Mouse (Mus musculus): ENCODE data around the gene Fat3. TPM values are rescaled to one million over a fixed set of nuclear protein-coding genes. Genes with fewer than 3 reads are reported as not detected.

The Fat3 gene
- total RNA-seq (2015; ENCODE audit: low replicate concordance): not detected in 2 replicates
- total RNA-seq (2017; ENCODE audit: low replicate concordance): under 0.01 and 1.2 TPM in 2 replicates

DNA sequence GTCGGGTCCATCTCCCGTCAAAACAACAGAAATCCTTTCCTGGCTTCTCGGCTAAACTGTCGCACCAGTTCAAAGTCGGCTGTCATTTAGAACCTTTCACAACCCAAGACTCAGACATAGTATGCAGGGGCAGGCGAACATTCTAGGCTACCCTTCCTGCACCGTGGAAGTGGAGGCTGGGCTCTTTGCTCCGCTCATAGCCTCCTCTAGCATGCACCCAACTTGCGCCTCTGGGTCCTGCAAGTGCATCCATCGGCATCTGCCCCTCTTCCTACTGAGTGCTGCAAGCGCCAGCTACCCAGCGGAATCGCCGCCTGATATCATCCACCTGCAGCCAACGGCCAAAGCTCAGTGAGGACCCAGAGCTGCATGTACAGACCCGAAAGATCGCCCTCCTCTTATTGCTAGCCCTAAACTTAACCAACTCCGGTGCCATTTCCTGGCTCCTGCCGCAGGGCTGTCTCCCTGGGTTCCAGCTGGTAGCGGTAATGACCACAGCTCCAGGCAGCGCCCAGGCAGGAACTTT is at the start of gene Fat3:
Fat3 (minus strand) TSS at position 100 of the 526 bp plus-strand sequence.
- ATAC-seq (replicated peaks; ENCODE audit: low FRiP score, poor library complexity, severe bottlenecking): no peak

DNA sequence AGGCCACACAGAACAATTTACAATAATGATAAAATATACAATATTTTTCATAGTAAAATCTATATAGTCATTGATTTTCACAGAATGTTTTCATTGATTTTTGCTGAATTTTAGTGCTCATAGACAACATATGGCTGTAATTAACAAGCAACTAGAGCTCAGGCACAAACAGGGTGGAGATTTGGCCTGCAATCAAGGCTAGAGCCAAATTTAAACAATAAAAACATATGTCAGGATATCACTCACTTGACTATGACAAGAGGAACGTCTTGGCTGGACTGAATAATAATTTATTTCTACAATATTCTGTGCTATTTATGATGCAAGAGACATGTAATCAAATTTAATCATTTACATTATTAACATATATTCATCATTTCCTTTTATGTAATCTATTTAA is 31.8 kb upstream of the Fat3 start:
- no peak for ATAC-seq (replicated peaks; ENCODE audit: low FRiP score, poor library complexity, severe bottlenecking)

DNA sequence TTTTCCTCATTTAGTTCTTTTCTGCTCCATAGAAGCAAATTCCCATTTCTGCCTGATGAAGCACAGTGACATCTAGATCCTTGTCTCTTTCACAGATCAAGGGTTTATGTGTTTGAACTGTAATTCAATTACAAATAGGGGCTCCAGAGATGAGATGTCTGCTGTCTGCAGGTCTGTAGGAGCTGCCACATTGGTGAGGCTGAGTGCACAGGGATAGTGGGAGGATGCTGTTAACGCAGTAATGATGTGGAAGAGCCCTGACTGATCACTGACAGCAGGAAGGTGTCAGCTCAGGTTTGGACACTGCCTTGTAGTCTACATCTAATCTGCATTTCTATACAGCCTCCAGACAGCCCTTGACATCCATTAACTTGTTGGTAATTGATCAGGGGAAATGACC is 16.5 kb upstream of the Fat3 start:
- no peak for ATAC-seq (replicated peaks; ENCODE audit: low FRiP score, poor library complexity, severe bottlenecking)

DNA sequence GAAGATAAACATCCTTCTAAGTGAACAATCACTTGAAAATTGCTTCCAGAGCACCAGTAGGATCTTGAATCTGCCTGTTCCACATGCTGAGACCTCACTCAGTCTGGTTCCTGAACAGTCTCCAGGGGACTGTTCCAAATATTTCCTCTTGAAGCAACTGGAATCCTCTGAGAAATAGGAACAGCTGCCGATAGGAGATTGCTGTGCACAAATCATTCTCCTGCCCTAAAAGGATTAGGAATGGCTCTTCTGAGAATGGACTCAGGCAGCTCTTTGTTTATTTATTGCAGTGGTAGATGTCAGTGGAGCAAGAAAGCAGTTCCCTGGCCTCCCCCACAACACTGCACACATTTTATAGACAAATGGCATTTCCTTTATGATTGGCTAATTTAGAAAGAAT is 10.9 kb upstream of the Fat3 start:
- ATAC-seq (replicated peaks; ENCODE audit: low FRiP score, poor library complexity, severe bottlenecking): no peak

DNA sequence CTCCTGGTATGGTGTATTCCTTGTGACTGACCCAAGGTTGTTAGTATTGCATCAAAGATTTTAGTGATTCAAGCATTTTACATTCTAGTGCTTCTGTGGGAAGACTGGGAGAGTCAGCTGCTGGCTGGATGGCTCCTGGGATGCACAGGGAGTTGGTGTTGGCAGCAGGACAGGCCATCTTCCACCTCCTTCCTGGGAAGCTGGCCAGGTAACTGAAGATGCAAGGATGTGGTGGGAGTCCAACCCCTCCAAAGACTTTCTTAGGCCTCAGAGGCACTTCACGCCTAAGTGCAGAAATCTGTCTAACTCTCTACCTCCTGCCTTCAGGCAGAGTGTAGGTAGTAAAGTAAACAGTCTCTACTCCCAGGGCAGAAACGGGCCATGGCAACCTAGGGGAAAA is 2.7 kb upstream of the Fat3 start:
- no peak for ATAC-seq (replicated peaks; ENCODE audit: low FRiP score, poor library complexity, severe bottlenecking)

DNA sequence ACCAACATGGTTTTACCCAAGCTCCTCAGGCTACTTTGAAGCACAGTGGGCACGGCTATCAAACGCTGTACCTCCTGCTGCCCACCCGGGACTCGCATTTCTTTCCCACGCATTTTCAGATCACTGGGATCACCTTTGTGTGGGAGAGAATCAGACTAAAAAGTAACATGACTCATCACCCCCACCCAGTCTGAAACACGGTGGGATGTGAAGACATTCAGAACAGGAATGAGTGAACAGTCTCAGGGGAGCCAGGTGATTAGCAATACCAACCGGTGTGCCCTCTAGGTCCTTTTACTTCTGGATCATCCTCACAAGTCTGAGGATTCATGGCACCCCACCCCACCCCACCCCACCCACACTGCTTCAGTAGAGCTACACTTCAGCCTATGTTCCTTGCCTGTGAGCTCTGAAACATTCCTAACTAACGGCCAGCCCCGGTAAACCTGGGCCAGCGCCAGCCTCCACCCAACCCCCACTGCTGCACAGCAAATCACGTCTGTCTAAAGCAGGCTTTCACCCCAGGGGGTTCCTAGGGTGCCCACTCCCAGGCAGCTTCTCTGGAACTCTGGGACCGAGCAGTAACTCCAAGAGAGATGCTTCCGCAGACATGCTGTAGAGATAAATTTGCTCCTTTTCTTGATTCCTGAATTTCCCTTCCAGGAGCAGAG is 1.7 kb upstream of the Fat3 start:
- no peak for ATAC-seq (replicated peaks; ENCODE audit: low FRiP score, poor library complexity, severe bottlenecking)

DNA sequence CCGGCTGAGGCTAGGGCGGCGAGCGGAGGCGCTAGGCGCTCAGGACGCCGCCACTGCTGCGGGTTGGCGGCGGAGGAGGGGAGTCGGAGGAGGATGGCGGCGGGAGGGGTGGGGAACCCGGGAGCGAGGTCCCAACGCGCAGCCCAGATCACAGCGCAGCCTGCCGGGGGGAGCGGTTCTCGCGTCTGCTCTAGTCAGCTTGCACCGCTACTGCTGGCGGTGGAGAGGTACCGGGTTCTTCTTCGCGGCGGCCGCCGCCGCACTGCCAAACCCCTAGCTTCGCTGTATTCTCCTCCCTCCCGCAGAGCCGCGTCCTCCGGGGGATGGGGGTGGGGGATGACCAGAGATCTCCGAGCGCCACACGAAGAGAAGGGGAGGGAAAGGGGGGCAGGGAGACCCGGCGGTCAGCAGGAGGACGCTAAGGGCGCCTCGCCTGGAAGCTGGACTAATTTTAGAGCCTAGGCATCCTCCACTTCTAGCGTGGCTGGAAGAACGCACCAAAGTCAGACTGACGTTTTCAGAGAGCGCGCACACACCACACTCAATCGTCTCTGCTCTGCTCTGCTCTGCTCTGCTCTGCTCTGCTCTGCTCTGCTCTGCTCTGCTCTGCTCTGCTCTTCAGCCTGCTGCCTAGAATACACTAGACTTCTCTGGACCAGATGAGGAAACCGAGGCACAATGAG is 1.0 kb upstream of the Fat3 start:
- ATAC-seq (replicated peaks; ENCODE audit: low FRiP score, poor library complexity, severe bottlenecking): no peak

DNA sequence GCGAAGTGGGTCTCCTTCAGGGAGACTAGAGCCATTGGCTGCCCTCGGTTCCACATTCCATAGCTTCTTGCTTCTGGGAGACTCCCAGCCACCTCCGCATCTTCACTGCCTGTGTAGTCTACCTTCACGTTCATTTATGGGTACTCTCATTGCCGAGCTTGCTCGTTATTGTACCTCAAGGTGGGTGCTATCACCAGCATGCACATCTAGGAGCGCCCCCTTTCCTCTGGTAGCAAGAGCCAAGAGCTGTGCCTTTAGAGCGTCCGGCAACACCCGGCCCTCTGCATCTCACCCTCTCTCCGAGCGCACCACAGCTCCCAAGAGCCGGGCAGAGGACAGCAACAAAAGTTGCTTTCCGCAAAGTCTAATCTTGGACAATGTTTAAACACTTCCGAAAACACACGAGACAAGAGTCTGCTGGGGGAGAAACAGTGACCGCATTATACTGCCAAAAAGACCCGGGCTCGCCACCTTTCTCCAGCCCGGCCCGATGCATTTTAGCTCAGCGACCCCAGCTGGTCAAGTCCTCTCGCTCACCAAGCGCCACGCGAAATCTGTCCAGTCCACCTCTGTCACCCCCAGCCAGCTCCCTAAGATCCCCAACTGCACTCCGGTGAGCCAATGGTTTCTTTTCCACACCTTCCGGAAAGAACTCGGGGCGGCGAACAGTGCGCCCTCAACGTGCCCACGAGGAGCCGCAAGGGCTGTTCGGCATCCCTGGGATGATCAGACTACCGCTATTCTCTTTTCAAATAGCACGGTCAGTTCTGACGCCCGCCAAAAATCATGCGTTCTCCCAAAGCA is 501 bp downstream of the Fat3 start:
- ATAC-seq (replicated peaks; ENCODE audit: low FRiP score, poor library complexity, severe bottlenecking): no peak

DNA sequence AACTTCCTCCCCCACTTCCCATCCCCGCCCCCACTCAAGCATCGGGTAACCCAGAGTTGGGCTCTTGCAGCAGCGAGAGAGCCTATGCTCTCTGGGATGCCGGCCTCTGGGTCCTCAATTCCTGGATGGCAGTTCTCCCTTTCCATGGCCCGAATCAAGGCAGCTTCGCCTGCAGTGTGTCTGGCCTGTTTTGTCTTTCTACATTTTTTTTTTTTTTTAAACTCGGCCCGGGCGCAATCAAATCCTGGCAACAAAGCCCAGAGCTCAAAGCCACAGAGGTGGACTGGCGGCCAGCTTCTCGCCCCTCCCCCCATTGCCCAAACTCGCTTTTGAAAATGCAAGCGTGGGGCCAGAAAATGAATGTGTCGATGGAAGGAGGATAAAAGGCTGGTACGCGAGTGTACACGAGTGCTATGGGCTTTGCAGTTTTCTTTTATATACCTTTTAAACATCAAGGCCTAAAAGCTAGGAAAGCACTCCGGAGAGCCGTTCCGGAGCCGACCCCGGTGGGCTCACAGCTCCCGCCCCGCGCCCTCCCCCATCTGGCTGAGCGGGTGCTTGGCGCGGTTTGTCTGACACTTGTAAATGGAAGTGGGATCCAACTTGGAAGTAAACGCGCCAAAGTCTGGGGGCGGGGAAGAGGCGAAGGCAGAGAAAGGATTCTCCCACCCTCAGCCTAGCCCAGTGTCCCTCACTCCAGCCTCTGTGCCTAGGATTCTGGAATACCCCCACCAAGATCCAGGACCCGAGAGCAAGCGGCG is 1.3 kb downstream of the Fat3 start:
- ATAC-seq (replicated peaks; ENCODE audit: low FRiP score, poor library complexity, severe bottlenecking): no peak

DNA sequence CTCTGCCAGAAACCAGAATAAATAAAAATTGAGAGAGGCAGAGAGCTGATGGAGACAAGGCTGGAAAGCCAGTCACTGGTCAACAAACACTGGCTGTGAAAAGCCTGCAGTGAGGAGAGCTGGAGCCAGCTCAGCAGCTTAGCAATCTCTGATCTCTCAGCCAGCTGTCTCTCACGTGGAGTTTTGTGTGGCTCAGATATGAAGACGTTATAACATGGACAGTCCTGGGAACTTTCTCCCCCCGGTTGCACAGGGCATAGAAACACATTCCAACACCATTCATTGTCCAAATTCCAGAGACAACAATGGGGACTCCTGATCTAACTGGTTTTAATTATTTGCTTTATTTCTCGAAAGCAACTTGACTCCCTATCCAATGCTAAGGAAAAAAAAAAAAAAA is 2.2 kb downstream of the Fat3 start:
- ATAC-seq (replicated peaks; ENCODE audit: low FRiP score, poor library complexity, severe bottlenecking): no peak

DNA sequence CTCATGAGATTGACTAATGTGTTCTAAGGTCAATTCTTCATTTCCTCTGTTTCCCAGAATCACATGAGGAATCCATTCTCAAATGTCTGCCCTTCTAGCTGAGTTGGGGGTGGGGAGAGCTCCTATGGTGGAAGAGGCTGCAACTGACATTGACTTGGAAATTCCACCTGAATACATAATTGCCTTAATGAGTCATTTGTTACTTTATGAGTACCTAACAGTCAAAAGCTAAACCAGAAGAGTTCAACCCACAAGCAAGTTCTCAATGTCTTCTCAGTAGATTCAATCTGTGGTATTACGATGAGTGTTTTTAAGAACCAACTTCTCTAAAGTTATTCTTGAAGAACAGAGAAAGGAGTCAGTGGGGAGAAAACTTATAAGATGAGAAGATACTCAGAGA is 3.7 kb downstream of the Fat3 start:
- ATAC-seq (replicated peaks; ENCODE audit: low FRiP score, poor library complexity, severe bottlenecking): no peak

DNA sequence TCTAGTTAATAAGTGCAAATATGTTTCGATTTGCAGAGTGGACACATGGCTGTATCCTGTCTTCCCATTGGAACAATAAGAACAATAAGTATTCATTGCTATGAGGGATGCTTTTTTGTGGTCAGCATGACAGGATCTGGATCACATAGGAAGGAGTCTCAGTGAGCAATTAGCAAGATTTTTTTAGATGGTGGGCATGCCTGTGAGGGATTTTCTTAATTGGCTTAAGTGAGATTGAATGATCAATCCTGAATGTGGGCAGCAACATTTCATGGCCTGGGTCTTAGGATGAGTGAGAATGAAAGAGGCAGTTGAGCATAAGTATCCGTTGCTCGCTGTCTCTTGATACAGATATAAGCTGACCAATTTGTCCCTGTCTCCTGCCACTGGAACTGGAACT is 4.8 kb downstream of the Fat3 start:
- ATAC-seq (replicated peaks; ENCODE audit: low FRiP score, poor library complexity, severe bottlenecking): no peak

DNA sequence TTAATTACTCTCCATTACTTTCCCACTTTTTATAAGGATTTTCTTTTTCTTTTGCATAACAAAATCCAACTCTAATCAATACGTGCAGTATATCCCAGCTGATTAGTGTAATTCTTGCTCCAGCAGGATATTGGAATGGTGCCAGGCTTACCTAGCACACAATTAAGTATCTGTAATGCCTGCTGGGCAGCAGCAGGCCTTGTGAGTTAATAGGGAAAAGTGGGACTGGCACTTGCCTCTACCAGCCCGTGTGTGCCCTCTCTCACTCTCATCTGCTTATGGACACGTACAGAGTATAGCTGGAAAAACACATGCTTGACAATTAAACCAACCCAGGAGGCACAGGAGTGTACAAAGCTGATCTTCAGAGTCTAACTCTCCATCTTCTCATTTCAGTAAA is 11.4 kb downstream of the Fat3 start:
- ATAC-seq (replicated peaks; ENCODE audit: low FRiP score, poor library complexity, severe bottlenecking): no peak

DNA sequence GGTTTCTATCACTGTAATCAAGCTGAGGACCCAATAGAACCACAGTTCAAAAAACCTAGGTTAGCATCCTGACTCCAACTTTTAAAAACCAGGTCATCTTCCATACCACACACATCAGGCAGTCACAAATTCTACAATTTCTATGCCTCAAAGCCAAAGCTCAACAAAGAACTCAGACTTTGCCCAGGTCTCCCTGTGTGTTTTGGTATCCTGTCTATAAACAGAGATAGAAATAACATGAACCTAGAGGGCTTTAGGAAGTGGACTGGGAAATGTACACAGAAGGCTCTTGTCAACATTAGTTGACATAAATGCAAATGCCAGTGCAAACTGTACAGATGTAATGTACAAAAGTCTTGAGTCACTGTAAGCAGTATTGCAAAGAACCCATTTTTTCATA is 13.5 kb downstream of the Fat3 start:
- ATAC-seq (replicated peaks; ENCODE audit: low FRiP score, poor library complexity, severe bottlenecking): no peak

DNA sequence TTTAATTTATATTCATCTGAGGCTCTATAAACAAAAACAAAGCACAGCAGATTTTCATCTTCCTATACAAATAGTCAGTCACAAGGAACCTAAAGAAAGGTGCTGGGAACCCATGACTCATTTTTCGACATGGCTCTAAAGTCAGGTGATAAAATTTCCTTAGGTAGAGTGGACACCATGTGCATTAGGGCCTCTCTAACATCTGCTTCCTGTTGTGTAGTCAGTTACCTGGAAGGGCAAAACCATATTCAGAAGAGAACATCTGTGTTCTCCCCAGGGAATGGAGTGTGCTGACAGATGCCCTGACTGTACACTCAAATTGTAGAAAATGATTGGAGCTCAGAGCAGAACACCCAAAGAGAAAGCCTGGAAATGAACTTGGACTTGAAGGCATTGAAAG is 14.9 kb downstream of the Fat3 start:
- ATAC-seq (replicated peaks; ENCODE audit: low FRiP score, poor library complexity, severe bottlenecking): no peak

DNA sequence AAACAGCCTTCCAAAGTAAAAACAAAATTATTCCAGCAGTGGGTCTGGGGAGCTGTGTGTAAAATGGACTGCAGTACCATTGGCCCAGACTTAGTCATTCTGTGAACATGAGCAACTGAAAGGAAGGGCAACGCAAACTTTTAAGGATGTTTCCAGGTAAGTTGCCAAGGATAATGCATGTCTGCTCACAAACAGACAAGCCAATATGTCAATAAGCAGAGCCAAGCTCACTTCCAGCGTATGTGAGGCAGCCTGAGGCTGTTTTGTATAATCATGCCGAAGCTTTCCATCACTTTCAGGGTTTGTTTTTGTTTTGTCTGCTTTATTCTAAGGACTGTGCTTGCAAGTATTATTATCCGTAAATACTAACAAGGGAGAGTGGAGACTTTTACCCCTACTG is 15.9 kb downstream of the Fat3 start:
- ATAC-seq (replicated peaks; ENCODE audit: low FRiP score, poor library complexity, severe bottlenecking): no peak

DNA sequence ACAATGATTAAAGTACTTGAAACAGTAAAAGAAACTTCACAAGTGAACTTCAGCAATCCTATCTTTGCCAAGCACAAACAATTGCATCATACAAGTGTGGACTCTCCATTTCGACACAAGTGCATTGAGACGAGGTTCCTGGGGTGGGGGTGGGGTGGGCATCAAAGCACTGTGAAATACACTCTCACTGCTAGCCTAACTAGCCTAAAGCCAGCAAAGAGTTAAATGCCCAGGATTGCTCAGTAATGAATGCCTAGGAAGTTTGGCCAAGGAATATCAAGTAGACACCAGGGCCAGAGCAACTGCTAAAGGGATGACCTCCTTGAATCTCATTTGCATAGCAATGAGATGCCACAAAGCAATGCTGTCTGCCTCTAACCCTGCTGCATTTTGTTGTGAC is 16.3 kb downstream of the Fat3 start:
- no peak for ATAC-seq (replicated peaks; ENCODE audit: low FRiP score, poor library complexity, severe bottlenecking)

DNA sequence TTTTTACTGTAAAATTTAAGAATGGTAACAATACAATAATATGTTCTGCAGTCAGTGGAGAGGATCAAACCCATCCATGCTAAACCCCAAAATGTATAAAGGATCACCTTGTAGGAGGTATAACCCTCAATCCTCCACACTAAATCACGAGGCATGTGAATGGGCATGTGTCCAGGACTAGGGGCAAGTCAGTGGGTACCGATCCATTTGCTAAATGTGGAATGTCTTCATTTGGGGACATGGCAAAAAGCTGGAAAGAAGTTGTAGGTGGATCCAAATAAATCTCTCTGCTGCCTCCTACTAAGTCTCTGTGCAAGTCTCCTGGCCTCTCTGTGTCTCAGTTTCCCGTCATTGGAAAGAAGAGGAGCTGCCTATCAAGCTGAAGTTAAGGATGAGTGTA is 39.6 kb downstream of the Fat3 start:
- no peak for ATAC-seq (replicated peaks; ENCODE audit: low FRiP score, poor library complexity, severe bottlenecking)

DNA sequence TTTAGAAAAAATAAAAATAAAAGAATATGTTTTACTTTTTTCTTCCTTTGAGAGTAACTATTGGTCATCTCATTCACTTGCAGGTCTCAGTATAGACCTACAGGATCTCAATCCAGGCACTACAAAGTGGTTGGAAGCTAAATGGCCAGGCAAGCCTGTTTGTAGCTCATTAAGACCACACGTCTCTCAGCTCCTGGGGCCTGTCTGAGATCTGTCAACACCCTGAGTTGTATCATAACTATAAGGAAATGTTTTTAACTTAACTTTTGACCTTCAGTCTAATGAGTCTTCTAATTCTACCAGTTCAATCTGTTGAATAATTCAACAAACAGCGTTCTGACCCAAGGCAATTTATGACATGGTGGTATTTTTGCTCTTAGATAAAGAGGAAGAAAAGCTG is 40.5 kb downstream of the Fat3 start:
- ATAC-seq (replicated peaks; ENCODE audit: low FRiP score, poor library complexity, severe bottlenecking): no peak

DNA sequence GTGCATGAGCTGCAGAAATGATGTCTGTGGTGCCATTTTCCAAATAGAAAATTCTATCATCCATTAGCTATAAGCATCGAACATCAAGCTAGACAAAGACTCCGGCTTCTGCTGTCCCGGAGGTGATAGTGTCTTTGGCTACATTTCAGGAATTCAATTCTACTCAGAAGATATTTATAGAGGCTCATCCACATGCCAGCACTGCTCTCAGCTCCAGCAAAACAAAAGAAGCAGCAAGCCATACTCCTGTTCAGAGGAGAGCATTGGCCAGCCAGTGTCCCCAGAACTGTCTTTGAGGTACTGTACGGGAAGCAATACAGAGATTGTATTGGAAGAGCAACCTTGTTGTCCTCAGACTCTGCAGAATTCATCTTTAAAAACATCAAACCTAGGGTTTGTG is 59.2 kb downstream of the Fat3 start:
- ATAC-seq (replicated peaks; ENCODE audit: low FRiP score, poor library complexity, severe bottlenecking): no peak

Measured in erythroblast, adult 5-6 weeks (primary cell).